ENCODE assay signal across 24 mouse cellular contexts in the genomic region with DNA sequence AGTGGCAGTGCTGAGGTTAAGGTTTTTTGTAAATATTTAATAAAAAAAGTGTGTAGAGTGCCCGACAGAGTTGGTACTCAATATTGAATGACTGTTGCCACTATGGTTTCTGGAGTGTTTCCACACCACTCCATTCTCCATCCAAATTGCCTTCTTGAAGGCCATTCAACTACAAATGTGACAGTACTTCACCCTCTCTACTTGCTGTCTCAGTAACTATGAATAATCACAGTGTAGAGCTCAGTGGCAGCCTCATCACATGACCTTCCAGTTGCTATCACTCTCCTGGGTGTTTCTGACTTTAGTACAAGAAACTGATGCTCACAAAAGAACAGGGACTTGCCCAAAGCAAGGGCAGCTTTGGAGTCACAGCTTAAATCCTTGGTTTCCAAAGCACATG. TPM values are rescaled to one million over a fixed set of nuclear protein-coding genes. Genes with fewer than 3 reads are reported as not detected.
DNase-seq lines count a peak whose midpoint lies in the region; ATAC-seq and TF ChIP-seq lines count a peak whose summit lies in the region.
"Had no signal": no experiment of that assay in that cellular context is flagged by ENCODE, and none has a peak within 500 bp of the region (broad histone marks: within the 10 kb centered on the region; RNA-seq: fewer than 3 reads in every experiment).

No protein-coding gene starts in this region.

- no peaks in the 10 kb centered on the region for H3K9me3 ChIP-seq in heart, embryonic 11.5 days (replicated peaks; ENCODE audit: control insufficient read depth, low read length)
- no peaks in the 10 kb centered on the region for H3K9me3 ChIP-seq in lung, embryonic 16.5 days (ENCODE audit: control insufficient read depth, low read length)
- H3K9me3 ChIP-seq: embryonic facial prominence, embryonic 10.5 days; embryonic facial prominence, embryonic 13.5 days; forebrain, embryonic 12.5 days; forebrain, embryonic 15.5 days; G1E; heart, embryonic 10.5 days; hindbrain, embryonic 12.5 days; hindbrain, embryonic 15.5 days had no signal

- no peak for TF ChIP-seq POLR2A in myocyte (IDR thresholded peaks at IDR 0.05; ENCODE audit: insufficient read length, low read depth)

- H3ac ChIP-seq in myocyte (ENCODE audit: control insufficient read depth, insufficient read length) = no peak overlapping the region

- H3K79me2 ChIP-seq in myocyte (ENCODE audit: control insufficient read depth, insufficient read depth) = no peaks in the 10 kb centered on the region

- WGBS in heart, embryonic 11.5 days (ENCODE audit: insufficient replicate concordance) = 81% methylated on average over 1 of the region's 1 CpGs
- WGBS in lung, embryonic 16.5 days = 20% methylated on average over 1 of the region's 1 CpGs

- H3K27me3 ChIP-seq in heart, embryonic 11.5 days (ENCODE audit: control insufficient read depth, insufficient read depth, low read length) = no peaks in the 10 kb centered on the region
- no peaks in the 10 kb centered on the region for H3K27me3 ChIP-seq in lung, embryonic 16.5 days (ENCODE audit: control insufficient read depth, insufficient read depth, low read depth, low read length)
- H3K27me3 ChIP-seq in myocyte (ENCODE audit: control insufficient read depth, insufficient read depth, insufficient read length) = no peaks in the 10 kb centered on the region
- H3K27me3 ChIP-seq: CH12.LX; embryonic facial prominence, embryonic 13.5 days; forebrain, embryonic 12.5 days; forebrain, embryonic 15.5 days; hindbrain, embryonic 12.5 days; hindbrain, embryonic 15.5 days; Patski had no signal

- H3K36me3 ChIP-seq in heart, embryonic 11.5 days (ENCODE audit: control insufficient read depth, insufficient read depth, low read length) = no peaks in the 10 kb centered on the region
- H3K36me3 ChIP-seq in lung, embryonic 16.5 days (ENCODE audit: control insufficient read depth, insufficient read depth, low read length) = no peaks in the 10 kb centered on the region
- H3K36me3 ChIP-seq in myocyte (ENCODE audit: control insufficient read depth, insufficient read depth) = no peaks in the 10 kb centered on the region
- H3K36me3 ChIP-seq: embryonic facial prominence, embryonic 10.5 days; embryonic facial prominence, embryonic 13.5 days; forebrain, embryonic 12.5 days; forebrain, embryonic 15.5 days; G1E; heart, embryonic 10.5 days; hindbrain, embryonic 12.5 days; hindbrain, embryonic 15.5 days had no signal

- H3K4me1 ChIP-seq in heart, embryonic 11.5 days (ENCODE audit: control insufficient read depth, insufficient read depth, low read length) = no peaks in the 10 kb centered on the region
- H3K4me1 ChIP-seq in lung, embryonic 16.5 days (replicated peaks; ENCODE audit: control insufficient read depth, insufficient read depth, low read length) = peaks cover 26% of the 10 kb centered on the region
- H3K4me1 ChIP-seq: forebrain, embryonic 12.5 days; forebrain, embryonic 15.5 days; hindbrain, embryonic 12.5 days; hindbrain, embryonic 15.5 days had no signal

- H3K4me3 ChIP-seq in heart, embryonic 11.5 days (ENCODE audit: low read depth, low read length) = no peak overlapping the region
- no peak overlapping the region for H3K4me3 ChIP-seq in lung, embryonic 16.5 days (ENCODE audit: low read length)
- H3K4me3 ChIP-seq in myocyte = no peak overlapping the region
- H3K4me3 ChIP-seq: embryonic facial prominence, embryonic 10.5 days; embryonic facial prominence, embryonic 13.5 days; erythroblast, embryonic 14.5 days; forebrain, embryonic 12.5 days; forebrain, embryonic 15.5 days; heart, adult 2 months; heart, embryonic 10.5 days; hindbrain, embryonic 12.5 days; hindbrain, embryonic 15.5 days had no signal

- H3K9ac ChIP-seq in heart, embryonic 11.5 days (ENCODE audit: low read depth, low read length) = no peak overlapping the region
- no peak overlapping the region for H3K9ac ChIP-seq in lung, embryonic 16.5 days (ENCODE audit: low read length)
- H3K9ac ChIP-seq: embryonic facial prominence, embryonic 13.5 days; forebrain, embryonic 12.5 days; forebrain, embryonic 15.5 days; hindbrain, embryonic 12.5 days; hindbrain, embryonic 15.5 days had no signal

- H3K4me2 ChIP-seq in heart, embryonic 11.5 days = no peak overlapping the region
- no peak overlapping the region for H3K4me2 ChIP-seq in lung, embryonic 16.5 days (ENCODE audit: low read depth, low read length)
- H3K4me2 ChIP-seq in myocyte (ENCODE audit: low read depth) = no peak overlapping the region
- H3K4me2 ChIP-seq: embryonic facial prominence, embryonic 13.5 days; forebrain, embryonic 12.5 days; forebrain, embryonic 15.5 days; hindbrain, embryonic 12.5 days; hindbrain, embryonic 15.5 days had no signal

- H3K27ac ChIP-seq in heart, embryonic 11.5 days (ENCODE audit: low read depth, low read length) = no peak overlapping the region
- H3K27ac ChIP-seq in lung, embryonic 16.5 days (ENCODE audit: low read length) = no peak overlapping the region
- H3K27ac ChIP-seq: embryonic facial prominence, embryonic 10.5 days; forebrain, embryonic 12.5 days; forebrain, embryonic 15.5 days; heart, adult 2 months; hindbrain, embryonic 12.5 days; hindbrain, embryonic 15.5 days had no signal

- ATAC-seq in heart, embryonic 11.5 days (replicated peaks; ENCODE audit: insufficient number of reproducible peaks, low FRiP score, low TSS enrichment) = no peak
- peak; percentile 45; the same call in 1 of the 2 replicates for ATAC-seq in lung, embryonic 16.5 days (ENCODE audit: low read depth)
- ATAC-seq: forebrain, embryonic 15.5 days; Patski had no signal

- peak; percentile 86 for DNase-seq in heart, adult 11 months
- no peak for DNase-seq in lung, postnatal 4 days
- DNase-seq in kidney, adult 18-20 months = no peak
- DNase-seq: adrenal gland, postnatal 10 days; adrenal gland, postnatal 36 days; cerebellum, adult 18-20 months; cerebellum, adult 9-10 months; cerebellum, postnatal 25 days; gastrocnemius, postnatal 25 days; heart, adult 2 months had no signal

TF ChIP-seq in myocyte, 11 proteins besides CTCF, POLR2A, EP300 and RAD21:
- peak; percentile 66 for TF ChIP-seq USF1 (IDR thresholded peaks at IDR 0.05; ENCODE audit: low read depth)
- no peak for TF ChIP-seq MYOG (IDR thresholded peaks at IDR 0.05; ENCODE audit: control insufficient read depth in 1 of 3, insufficient read depth in 1 of 3, insufficient read length in 2 of 3, low read depth in 2 of 3)
- no peak for TF ChIP-seq TCF3 (IDR thresholded peaks at IDR 0.05; ENCODE audit: insufficient read length, low read depth)

RNA-seq across cellular contexts. Expression of gene Ahcyl1, which starts 19.6 kb away (rescaled TPM):
- 56.1 and 68.1 TPM in 2 replicates for polyA plus RNA-seq in heart, embryonic 11.5 days (2014; fragmentation: Nextera tagmentation; extraction: Ambion mirVana)
- polyA plus RNA-seq in lung, embryonic 16.5 days (2015; fragmentation: Nextera tagmentation; extraction: Ambion mirVana) = 71.2 and 76.3 TPM in 2 replicates
- polyA plus RNA-seq in myocyte (2012; fragmentation: generic; extraction: Trizol) = 51.0 TPM

RNA-seq across cellular contexts. Expression of gene Csf1, which starts 44.3 kb away (rescaled TPM):
- polyA plus RNA-seq in heart, embryonic 11.5 days (2014; fragmentation: Nextera tagmentation; extraction: Ambion mirVana) = 10.7 and 11.0 TPM in 2 replicates
- 9.6 and 9.8 TPM in 2 replicates for polyA plus RNA-seq in lung, embryonic 16.5 days (2015; fragmentation: Nextera tagmentation; extraction: Ambion mirVana)
- 68.1 TPM for polyA plus RNA-seq in myocyte (2012; fragmentation: generic; extraction: Trizol)
